Comparison of ENCODE assay signal across 8 mouse cellular contexts in genomic region chr8:47990911-47991820, GRCm38 (mm10). TPM values are rescaled to one million over a fixed set of nuclear protein-coding genes. Genes with fewer than 3 reads are reported as not detected.
DNase-seq lines count a peak whose midpoint lies in the region; ATAC-seq and TF ChIP-seq lines count a peak whose summit lies in the region.

Gene Wwc2 (minus strand): TSS chr8:47990924.

- H3K27ac ChIP-seq in embryonic facial prominence, embryonic 10.5 days (replicated peaks), result peak within 1 kb of the TSS; percentile 95
- H3K27ac ChIP-seq in liver, adult 2 months (replicated peaks; ENCODE audit: insufficient read depth, low read depth, low read length), result peak within 1 kb of the TSS; percentile 82
- H3K27ac ChIP-seq in midbrain, postnatal 0 days (ENCODE audit: low read depth, low read length), result peak within 1 kb of the TSS; percentile 70

- peak; percentile 53 for ATAC-seq in midbrain, postnatal 0 days (ENCODE audit: low FRiP score)

- peaks cover 22% of the 10 kb centered on the region for H3K79me2 ChIP-seq in liver, adult 2 months (ENCODE audit: control insufficient read depth, insufficient read depth, low read length)

- 1% methylated on average over 46 of the region's 46 CpGs for WGBS in embryonic facial prominence, embryonic 10.5 days
- WGBS in liver, adult 2 months, result 7% methylated on average over 46 of the region's 46 CpGs
- WGBS in midbrain, postnatal 0 days, result 2% methylated on average over 31 of the region's 46 CpGs

- H3K36me3 ChIP-seq in embryonic facial prominence, embryonic 10.5 days (replicated peaks), result no peaks in the 10 kb centered on the region
- no peaks in the 10 kb centered on the region for H3K36me3 ChIP-seq in liver, adult 2 months (ENCODE audit: control insufficient read depth, insufficient read depth, low read length)
- H3K36me3 ChIP-seq in midbrain, postnatal 0 days (ENCODE audit: insufficient read depth, low read length), result no peaks in the 10 kb centered on the region

- DNase-seq in left cerebral cortex, adult 18-20 months (ENCODE audit: low spot score in 2 of 2), result peak in 1 of 2 experiments; percentile 24
- DNase-seq in left cerebral cortex, adult 11 months (ENCODE audit: low spot score), result no peak
- peak; percentile 76 for DNase-seq in embryonic facial prominence, embryonic 10.5 days (ENCODE audit: low spot score)
- DNase-seq in heart, adult 9 months (ENCODE audit: low spot score in 2 of 2), result peak; percentile 91 to 92
- peak; percentile 88 for DNase-seq in kidney, adult 9 months
- DNase-seq in liver, adult 2 months (ENCODE audit: extremely low read depth, low read depth, low spot score), result peak; percentile 37
- no peak for DNase-seq in midbrain, postnatal 0 days (ENCODE audit: low spot score)
- DNase-seq in spleen, postnatal 4 days (ENCODE audit: low spot score in 2 of 2), result peak; percentile 41 to 73

- no peaks in the 10 kb centered on the region for H3K27me3 ChIP-seq in embryonic facial prominence, embryonic 10.5 days (replicated peaks; ENCODE audit: low read depth, poor library complexity, severe bottlenecking)
- no peaks in the 10 kb centered on the region for H3K27me3 ChIP-seq in liver, adult 2 months (ENCODE audit: control insufficient read depth, insufficient read depth, low read length)
- no peaks in the 10 kb centered on the region for H3K27me3 ChIP-seq in midbrain, postnatal 0 days (ENCODE audit: insufficient read depth, low read length)

- H3K4me1 ChIP-seq in embryonic facial prominence, embryonic 10.5 days, result peaks cover 68% of the 10 kb centered on the region
- peaks cover 6% of the 10 kb centered on the region; the same call in 1 of the 2 replicates for H3K4me1 ChIP-seq in liver, adult 2 months (ENCODE audit: control insufficient read depth, insufficient read depth, low read length)
- H3K4me1 ChIP-seq in midbrain, postnatal 0 days (ENCODE audit: insufficient read depth, low read length), result peaks cover 6% of the 10 kb centered on the region; the same call in 1 of the 2 replicates

- peak within 1 kb of the TSS; percentile 69 for H3K4me3 ChIP-seq in embryonic facial prominence, embryonic 10.5 days
- peak within 1 kb of the TSS; percentile 94 for H3K4me3 ChIP-seq in liver, adult 2 months (ENCODE audit: insufficient read depth, low read depth, low read length)
- H3K4me3 ChIP-seq in midbrain, postnatal 0 days (ENCODE audit: low read depth, low read length), result peak within 1 kb of the TSS; percentile 91

- H3K4me2 ChIP-seq in midbrain, postnatal 0 days (ENCODE audit: low read depth, low read length, poor library complexity, severe bottlenecking), result peak within 1 kb of the TSS; percentile 91

- H3K9me3 ChIP-seq in embryonic facial prominence, embryonic 10.5 days, result no peaks in the 10 kb centered on the region
- H3K9me3 ChIP-seq in midbrain, postnatal 0 days (ENCODE audit: low read length), result no peaks in the 10 kb centered on the region

- no peak for TF ChIP-seq CTCF in liver, adult 2 months (IDR thresholded peaks at IDR 0.05; ENCODE audit: low read depth, low read length)
- no peak for TF ChIP-seq CTCF in midbrain, postnatal 0 days (IDR thresholded peaks at IDR 0.05)

- 0 out of 2 replicates have a peak, but pooled peaks have one; percentile 31 for TF ChIP-seq POLR2A in liver, adult 2 months (IDR thresholded peaks at IDR 0.05; ENCODE audit: extremely low read depth, insufficient read depth, low read length)

- peak within 1 kb of the TSS; percentile 97 for H3K9ac ChIP-seq in liver, adult 2 months (ENCODE audit: low read depth, low read length)
- H3K9ac ChIP-seq in midbrain, postnatal 0 days (replicated peaks; ENCODE audit: low read length, poor library complexity, severe bottlenecking), result peak within 1 kb of the TSS; percentile 95

RNA-seq across cellular contexts. Expression of gene Wwc2, which starts in this region (rescaled TPM):
- 10 to 100 TPM; 22.4 to 22.8 TPM for total RNA-seq in left cerebral cortex, adult 18-20 months (2021)
- polyA plus RNA-seq in embryonic facial prominence, embryonic 10.5 days (2016; fragmentation: Nextera tagmentation; extraction: Ambion mirVana), result 10.6 and 11.1 TPM in 2 replicates
- total RNA-seq in liver, adult 2 months (2014; rRNA removed), result 3.7 and 3.9 TPM in 2 replicates
- polyA plus RNA-seq in liver, adult 2 months (2012; rRNA removed), result 2.2 and 2.3 TPM in 2 replicates
- total RNA-seq in midbrain, postnatal 0 days (2014; rRNA removed), result 9.6 and 10.1 TPM in 2 replicates
- 4.0 and 4.5 TPM in 2 replicates for polyA plus RNA-seq in midbrain, postnatal 0 days (2015; fragmentation: Nextera tagmentation; extraction: Ambion mirVana)

Comparison
In these comparisons a context has a peak if more than half of its experiments do, and no peak if none do; other contexts are left out.
1. DNase-seq: peak in embryonic facial prominence, embryonic 10.5 days (single experiment), heart, adult 9 months (2 of 2), kidney, adult 9 months (single experiment), liver, adult 2 months (single experiment) and spleen, postnatal 4 days (2 of 2); none in left cerebral cortex, adult 11 months (single experiment) and midbrain, postnatal 0 days (single experiment).
2. Peak in every context shown above with its lines, with median percentiles within 50 percentile points of each other: H3K27ac ChIP-seq and H3K4me3 ChIP-seq.